29 mouse cellular contexts compared by ENCODE assay signal in the genomic region with DNA sequence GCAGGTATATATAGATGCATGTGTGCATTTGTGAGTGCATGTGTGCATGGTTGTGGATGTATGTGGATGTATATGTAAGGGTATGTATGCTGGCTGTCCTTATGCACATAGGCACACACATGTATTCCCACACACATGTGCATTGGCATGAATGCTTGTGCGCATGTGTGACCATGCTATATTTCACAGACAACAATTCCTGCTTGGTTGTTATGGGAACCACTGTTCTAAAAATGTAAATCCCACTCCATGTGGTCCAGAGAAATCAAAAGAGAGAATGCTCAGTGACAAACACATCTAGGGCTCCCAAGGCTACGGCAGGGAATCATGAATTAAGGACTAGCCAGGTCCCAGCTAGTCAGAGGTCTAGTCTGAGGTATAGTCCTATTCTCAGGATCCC. TPM values are rescaled to one million over a fixed set of nuclear protein-coding genes. Genes with fewer than 3 reads are reported as not detected.
"Had no signal": no experiment of that assay in that cellular context is flagged by ENCODE, and none has a peak within 500 bp of the region (broad histone marks: within the 10 kb centered on the region; RNA-seq: fewer than 3 reads in every experiment).

No protein-coding gene starts in this region.

- H3K9me3 ChIP-seq: liver, embryonic 13.5 days; midbrain, embryonic 10.5 days; midbrain, embryonic 13.5 days; neural tube, embryonic 12.5 days; neural tube, embryonic 15.5 days had no signal

- H3K27ac ChIP-seq: kidney, postnatal 0 days; liver, embryonic 13.5 days; midbrain, embryonic 10.5 days; midbrain, embryonic 13.5 days; neural tube, embryonic 12.5 days; neural tube, embryonic 15.5 days; stomach, postnatal 0 days had no signal

- H3K4me2 ChIP-seq: liver, embryonic 13.5 days; midbrain, embryonic 13.5 days; neural tube, embryonic 12.5 days; neural tube, embryonic 15.5 days had no signal

- DNase-seq: kidney, adult 18-20 months; kidney, postnatal 25 days; layer of hippocampus, adult 9-11 months; layer of hippocampus, postnatal 36 days; liver, embryonic 13.5 days; lung, adult 2 months; lung, postnatal 14 days; lung, postnatal 4 days; right cerebral cortex, adult 18-20 months; right cerebral cortex, postnatal 14 days; right cerebral cortex, postnatal 4 days; thymus, adult 2 months; thymus, postnatal 25 days had no signal

- H3K9ac ChIP-seq: liver, embryonic 13.5 days; midbrain, embryonic 13.5 days; neural tube, embryonic 12.5 days; neural tube, embryonic 15.5 days had no signal

- H3K4me3 ChIP-seq: liver, embryonic 13.5 days; midbrain, embryonic 10.5 days; midbrain, embryonic 13.5 days; neural tube, embryonic 12.5 days; neural tube, embryonic 15.5 days had no signal

- ATAC-seq: inflammation-experienced regulatory T-cells, adult 6 months; intestine, embryonic 16.5 days; midbrain, embryonic 13.5 days had no signal

- H3K36me3 ChIP-seq: liver, embryonic 13.5 days; midbrain, embryonic 10.5 days; midbrain, embryonic 13.5 days; neural tube, embryonic 12.5 days; neural tube, embryonic 15.5 days had no signal

RNA-seq across cellular contexts. Expression of a gene that starts 2.1 kb away (rescaled TPM):
- total RNA-seq: liver, adult 2 months; megakaryocyte progenitor cell, adult 5-6 weeks had no signal
- polyA plus RNA-seq: liver, adult 2 months; liver, embryonic 13.5 days; liver, embryonic 16.5 days had no signal

RNA-seq across cellular contexts. Expression of a gene that starts 8.5 kb away (rescaled TPM):
- total RNA-seq: liver, adult 2 months; megakaryocyte progenitor cell, adult 5-6 weeks had no signal
- polyA plus RNA-seq: inflammation-experienced regulatory T-cells, adult 6 months; intestine, embryonic 16.5 days; kidney, embryonic 14.5 days; kidney, postnatal 0 days; large intestine, adult 2 months; limb, embryonic 11.5 days; liver, adult 2 months; liver, embryonic 13.5 days; liver, embryonic 16.5 days; lung, adult 2 months; lung, embryonic 16.5 days; midbrain, embryonic 10.5 days; midbrain, embryonic 13.5 days; neural tube, embryonic 12.5 days; stomach, embryonic 14.5 days; stomach, postnatal 0 days had no signal
